Mouse (Mus musculus) embryonic facial prominence, embryonic 14.5 days (tissue): ENCODE measurements around the gene Cd300e. TPM values are rescaled to one million over a fixed set of nuclear protein-coding genes. Genes with fewer than 3 reads are reported as not detected.

Experiments used
- polyA plus RNA-seq: library from polyadenylated mRNA; unstranded; fragments of >200 nt; fragmentation: Nextera tagmentation; extraction: Ambion mirVana; gene quantifications from 2 replicates; pipeline ENCODE4 v1.2.1, GENCODE M21; 2014

The Cd300e gene
- polyA plus RNA-seq, 1 experiment from 2014 or later, result 0.10 TPM

Other genes starting within 250 kb of the Cd300e start
- 39.6 and 40.3 TPM in 2 replicates for gene Gprc5c, start 211.0 kb downstream of the Cd300e start, polyA plus RNA-seq
- 0.96 and 1.7 TPM in 2 replicates for gene Cd300a, start 172.1 kb downstream of the Cd300e start, polyA plus RNA-seq
- gene Cd300lb, start 127.8 kb downstream of the Cd300e start, polyA plus RNA-seq, result 0.39 and 0.49 TPM in 2 replicates
- gene Cd300c, start 93.0 kb downstream of the Cd300e start, polyA plus RNA-seq, result not detected in 2 replicates
- gene Cd300ld, start 72.3 kb downstream of the Cd300e start, polyA plus RNA-seq, result 0.10 and 0.14 TPM in 2 replicates
- gene Cd300c2, start 60.3 kb downstream of the Cd300e start, polyA plus RNA-seq, result 3.2 and 3.5 TPM in 2 replicates
- not detected in 2 replicates for gene Cd300ld2, start 46.0 kb downstream of the Cd300e start, polyA plus RNA-seq
- not detected in 2 replicates for gene Cd300ld4, start 35.2 kb downstream of the Cd300e start, polyA plus RNA-seq
- gene Cd300ld5, start 24.4 kb downstream of the Cd300e start, polyA plus RNA-seq, result not detected in 2 replicates
- gene Cd300ld3, start 13.8 kb downstream of the Cd300e start, polyA plus RNA-seq, result not detected in 2 replicates
- gene Rab37, start 29.3 kb upstream of the Cd300e start, polyA plus RNA-seq, result 1.6 and 2.9 TPM in 2 replicates
- 0.14 and 0.56 TPM in 2 replicates for gene Cd300lf, start 71.8 kb upstream of the Cd300e start, polyA plus RNA-seq
- 40.6 and 43.5 TPM in 2 replicates for gene Slc9a3r1, start 101.2 kb upstream of the Cd300e start, polyA plus RNA-seq
- 12.5 and 14.9 TPM in 2 replicates for gene Tmem104, start 125.3 kb upstream of the Cd300e start, polyA plus RNA-seq
- 20.0 and 23.3 TPM in 2 replicates for gene Nat9, start 125.7 kb upstream of the Cd300e start, polyA plus RNA-seq
- gene Grin2c, start 205.1 kb upstream of the Cd300e start, polyA plus RNA-seq, result not detected in 2 replicates
- gene Fdxr, start 214.9 kb upstream of the Cd300e start, polyA plus RNA-seq, result 10.4 and 11.0 TPM in 2 replicates
- gene Fads6, start 235.5 kb upstream of the Cd300e start, polyA plus RNA-seq, result 0.24 and 0.52 TPM in 2 replicates
- not detected in 2 replicates for gene Otop2, start 245.0 kb upstream of the Cd300e start, polyA plus RNA-seq